Mouse (Mus musculus): ENCODE results near the gene Smok2a.
"Not testable (repeated sequence)": the region's sequence is repeated elsewhere in the genome, so short reads cannot be mapped to it uniquely, and the experiment has no call there.

GRCm38 (mm10) chr17:13202453-13203107 is 18.4 kb upstream of the Smok2a start:
- TF ChIP-seq POLR2A (IDR thresholded peaks at IDR 0.05; ENCODE audit: extremely low read depth, insufficient read depth, low read length); CTCF (IDR thresholded peaks at IDR 0.05; ENCODE audit: low read depth, low read length): not testable (repeated sequence)
